Mouse (Mus musculus) liver, postnatal 0 days (tissue): ENCODE results near the gene Dhrs13. TPM values are rescaled to one million over a fixed set of nuclear protein-coding genes. Genes with fewer than 3 reads are reported as not detected.

Experiments used
- ATAC-seq: fragments of 200-750 bp; cut with Nextera tagmentation; 2 replicates; pipeline ENCODE4 v1.8.0; 2017; ENCODE audit warnings: mild to moderate bottlenecking, moderate library complexity
- DNase-seq: peaks from one replicate; pipeline ENCODE4 v3.0.0-alpha.2; 2016
- H3K27ac ChIP-seq: fragments of 300-500 bp; sonication (generic); 2 replicates; pipeline ENCODE4 v1.5.1; 2014; ENCODE audit warnings: antibody characterized with exemption, moderate library complexity, mild to moderate bottlenecking, low read depth
- H3K27me3 ChIP-seq: fragments of 300-500 bp; sonication (generic); 2 replicates; pipeline ENCODE4 v1.6.1; 2014; ENCODE audit warnings: low read length, control low read depth, mixed read lengths; ENCODE audit not compliant: insufficient read depth
- H3K36me3 ChIP-seq: fragments of 300-500 bp; sonication (generic); replicated peaks from 2 replicates; pipeline ENCODE4 v1.6.1; 2014; ENCODE audit warnings: mild to moderate bottlenecking, control low read depth, low read length, moderate library complexity, mixed read lengths; ENCODE audit not compliant: insufficient read depth
- H3K4me1 ChIP-seq: fragments of 300-500 bp; sonication (generic); 2 replicates; pipeline ENCODE4 v1.6.1; 2014; ENCODE audit warnings: antibody characterized with exemption, mild to moderate bottlenecking, control low read depth; ENCODE audit not compliant: insufficient read depth
- H3K4me2 ChIP-seq: fragments of 300-500 bp; sonication (generic); 2 replicates; pipeline ENCODE4 v1.6.1; 2014; ENCODE audit warnings: low read depth, mild to moderate bottlenecking, low read length, moderate library complexity, mixed read lengths
- H3K4me3 ChIP-seq: fragments of 300-500 bp; sonication (generic); 2 replicates; pipeline ENCODE4 v1.5.1; 2014; ENCODE audit warnings: low read depth, low read length
- H3K9ac ChIP-seq: fragments of 300-500 bp; sonication (generic); replicated peaks from 2 replicates; pipeline ENCODE4 v1.6.1; 2014; ENCODE audit warnings: mild to moderate bottlenecking, moderate library complexity
- H3K9me3 ChIP-seq: fragments of 300-500 bp; sonication (generic); 2 replicates; pipeline ENCODE4 v1.6.1; 2016; ENCODE audit warnings: mild to moderate bottlenecking, control low read depth, low read length, mixed read lengths
- CTCF ChIP-seq: sonication (generic); IDR thresholded peaks from 2 replicates; pipeline ENCODE4 v1.5.1; 2016; ENCODE audit warnings: antibody characterized with exemption, low read depth
- EP300 ChIP-seq: IDR thresholded peaks from 2 replicates; pipeline ENCODE4 v1.6.1; 2016; ENCODE audit warnings: antibody characterized with exemption, low read depth, mild to moderate bottlenecking
- WGBS: fragments of 180-500 bp; shearing (Covaris S2); extraction: QIAGEN DNeasy Blood & Tissue Kit; methylation state at CpG from one replicate; pipeline ENCODE4 v1.1.7; 2014; ENCODE audit not compliant: insufficient replicate concordance; 5-methylcytosine and 5-hydroxymethylcytosine counted together
- polyA plus RNA-seq: library from polyadenylated mRNA; unstranded; fragments of >200 nt; fragmentation: Nextera tagmentation; extraction: Ambion mirVana; gene quantifications from 2 replicates; pipeline ENCODE4 v1.2.1, GENCODE M21; 2015

Dhrs13 gene
- polyA plus RNA-seq, 1 experiment from 2014 or later = 9.2 TPM

GRCm38 (mm10) chr11:78029240-78029639, 2.8 kb upstream of the Dhrs13 start:
- Histone ChIP-seq H3K9ac (no peak overlapping the region), H3K27me3 (no peaks in the 10 kb centered on the region), H3K9me3 (no peaks in the 10 kb centered on the region), H3K27ac (no peak overlapping the region), H3K4me1 (peaks cover 20% of the 10 kb centered on the region), H3K4me3 (no peak overlapping the region), H3K36me3 (peaks cover 51% of the 10 kb centered on the region), H3K4me2 (no peak overlapping the region)
- no peak for ATAC-seq
- no peak for TF ChIP-seq EP300
- TF ChIP-seq CTCF = no peak
- 86% methylated on average over 8 of the region's 8 CpGs for WGBS
- DNase-seq = no peak

GRCm38 (mm10) chr11:78030600-78030999, 1.5 kb upstream of the Dhrs13 start:
- Histone ChIP-seq H3K27me3 (no peaks in the 10 kb centered on the region), H3K9ac (no peak overlapping the region), H3K36me3 (peaks cover 42% of the 10 kb centered on the region), H3K9me3 (no peaks in the 10 kb centered on the region), H3K4me1 (peaks cover 20% of the 10 kb centered on the region), H3K27ac (no peak overlapping the region), H3K4me2 (no peak overlapping the region), H3K4me3 (no peak overlapping the region)
- no peak for TF ChIP-seq CTCF
- TF ChIP-seq EP300 = no peak
- 58% methylated on average over 2 of the region's 2 CpGs for WGBS
- ATAC-seq (no peak), DNase-seq (no peak)

GRCm38 (mm10) chr11:78031389-78031788, 691 bp upstream of the Dhrs13 start:
- 49% methylated on average over 6 of the region's 6 CpGs for WGBS
- peak overlapping the region; percentile 79 for H3K27ac ChIP-seq
- ATAC-seq = peak; percentile 6; the same call in 1 of the 2 replicates
- peak overlapping the region; percentile 77 for H3K9ac ChIP-seq
- no peaks in the 10 kb centered on the region for H3K27me3 ChIP-seq
- TF ChIP-seq CTCF (no peak), EP300 (no peak)
- no peak for DNase-seq
- peaks cover 20% of the 10 kb centered on the region for H3K4me1 ChIP-seq
- peak overlapping the region; percentile 96 for H3K4me2 ChIP-seq
- H3K36me3 ChIP-seq = peaks cover 34% of the 10 kb centered on the region
- no peaks in the 10 kb centered on the region for H3K9me3 ChIP-seq
- H3K4me3 ChIP-seq = peak overlapping the region; percentile 63

GRCm38 (mm10) chr11:78032809-78033195, 722 bp downstream of the Dhrs13 start:
- Histone ChIP-seq H3K9ac (peak overlapping the region; percentile 77), H3K36me3 (peaks cover 22% of the 10 kb centered on the region), H3K4me1 (peaks cover 29% of the 10 kb centered on the region), H3K27me3 (no peaks in the 10 kb centered on the region), H3K4me3 (peak overlapping the region; percentile 63), H3K27ac (peak overlapping the region; percentile 79), H3K9me3 (no peaks in the 10 kb centered on the region), H3K4me2 (peak overlapping the region; percentile 96)
- ATAC-seq (no peak), DNase-seq (no peak)
- TF ChIP-seq CTCF (no peak), EP300 (no peak)
- WGBS = 18% methylated on average over 5 of the region's 5 CpGs

- H3K9me3 ChIP-seq = no peaks in the 10 kb centered on the region
- TF ChIP-seq EP300 = no peak
- TF ChIP-seq CTCF = no peak
- no peak overlapping the region for H3K27ac ChIP-seq
- 0 out of 2 replicates have a peak overlapping the region, but pooled peaks have one; percentile 5 for H3K4me2 ChIP-seq
- ATAC-seq (no peak), DNase-seq (no peak)
- H3K4me1 ChIP-seq = peaks cover 41% of the 10 kb centered on the region
- no peak overlapping the region for H3K4me3 ChIP-seq
- H3K36me3 ChIP-seq = peaks cover 14% of the 10 kb centered on the region
- no peaks in the 10 kb centered on the region for H3K27me3 ChIP-seq
- H3K9ac ChIP-seq = no peak overlapping the region
- WGBS = 91% methylated on average over 23 of the region's 23 CpGs
Measured at GRCm38 (mm10) chr11:78033931-78034617, 2.0 kb downstream of the Dhrs13 start.

GRCm38 (mm10) chr11:78036791-78037190, 4.7 kb downstream of the Dhrs13 start:
- no peak overlapping the region for H3K27ac ChIP-seq
- no peaks in the 10 kb centered on the region for H3K27me3 ChIP-seq
- no peak overlapping the region for H3K9ac ChIP-seq
- WGBS = 87% methylated on average over 10 of the region's 10 CpGs
- no peak overlapping the region for H3K4me3 ChIP-seq
- DNase-seq = no peak
- no peak for ATAC-seq
- no peak overlapping the region for H3K4me2 ChIP-seq
- no peaks in the 10 kb centered on the region for H3K9me3 ChIP-seq
- peaks cover 7% of the 10 kb centered on the region; the same call in 1 of the 2 replicates for H3K36me3 ChIP-seq
- TF ChIP-seq CTCF = no peak
- no peak for TF ChIP-seq EP300
- H3K4me1 ChIP-seq = peaks cover 34% of the 10 kb centered on the region
